Mouse (Mus musculus) telencephalon, adult 2 months (tissue): ENCODE results near the gene Wdfy4.

Source experiments
- DNase-seq: peaks from one replicate; pipeline ENCODE4 v3.0.0-alpha.2; 2011; ENCODE audit warnings: low read depth, low spot score

Wdfy4 gene

DNA sequence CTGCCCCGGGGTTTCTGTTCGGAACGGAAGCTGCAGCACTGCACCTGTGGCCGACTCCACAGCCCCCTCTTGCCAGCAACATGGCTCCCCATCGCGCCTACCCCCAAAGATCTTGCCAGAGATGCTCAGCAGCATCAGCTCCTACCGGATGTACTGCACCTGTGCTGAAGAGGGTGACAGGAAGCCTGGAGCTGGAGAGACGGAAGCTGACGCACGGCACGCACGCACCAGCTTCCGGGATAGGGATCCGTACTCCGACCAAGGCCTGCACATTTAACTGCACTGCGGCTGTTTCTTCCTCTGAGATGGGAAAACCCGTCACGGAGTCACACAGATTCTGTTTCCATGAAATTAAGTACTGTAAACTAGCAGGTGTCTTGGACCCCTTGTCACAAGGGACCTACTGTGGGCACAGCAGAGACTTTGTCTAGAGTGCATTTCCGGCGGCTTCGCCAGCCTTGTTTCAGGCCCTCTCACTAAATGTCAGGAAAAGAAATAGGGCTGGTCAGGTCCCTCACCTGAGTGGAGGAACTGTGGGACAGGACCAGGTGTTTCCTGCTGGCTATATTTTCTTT lies 4.6 kb upstream of the Wdfy4 start:
- DNase-seq: no peak

DNA sequence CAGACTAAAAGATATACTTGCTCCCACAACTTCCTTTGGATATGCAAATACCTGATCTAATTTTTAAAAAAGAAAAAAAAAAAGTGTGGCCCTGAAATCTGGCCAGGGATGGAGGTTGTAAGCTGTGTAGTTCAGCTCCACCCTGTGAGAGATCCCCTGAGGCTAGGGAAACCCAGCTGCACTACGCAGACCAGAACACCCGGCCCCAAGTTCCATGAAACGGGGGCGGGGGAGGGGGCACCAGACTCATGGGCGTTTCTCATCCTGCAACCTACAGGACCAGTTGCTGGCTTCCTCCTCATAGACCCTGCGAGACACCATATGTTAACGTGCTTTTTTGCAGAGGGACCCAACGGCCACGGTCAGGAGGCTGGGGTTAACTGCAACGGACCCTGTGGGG lies 3.9 kb upstream of the Wdfy4 start:
- no peak for DNase-seq

DNA sequence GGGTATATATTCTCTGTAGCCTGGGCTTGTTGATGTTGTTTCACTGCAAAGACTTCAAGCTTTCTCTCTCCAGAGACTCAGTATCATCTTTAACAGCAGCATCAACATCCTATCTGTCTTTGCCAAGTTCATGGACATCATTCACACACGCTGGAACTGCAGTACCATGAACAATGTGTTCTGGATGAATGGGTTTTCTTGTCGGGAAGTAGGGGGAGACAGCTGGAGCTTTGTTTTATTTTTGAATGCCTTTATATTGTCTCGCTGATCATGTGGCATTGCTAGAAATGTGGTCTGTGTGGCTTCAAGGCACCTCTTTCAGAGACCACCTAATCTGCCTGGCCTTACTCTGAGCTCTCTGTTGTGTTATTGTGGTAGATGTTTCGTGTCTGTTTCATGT lies 1.9 kb upstream of the Wdfy4 start:
- DNase-seq: peak; percentile 61

DNA sequence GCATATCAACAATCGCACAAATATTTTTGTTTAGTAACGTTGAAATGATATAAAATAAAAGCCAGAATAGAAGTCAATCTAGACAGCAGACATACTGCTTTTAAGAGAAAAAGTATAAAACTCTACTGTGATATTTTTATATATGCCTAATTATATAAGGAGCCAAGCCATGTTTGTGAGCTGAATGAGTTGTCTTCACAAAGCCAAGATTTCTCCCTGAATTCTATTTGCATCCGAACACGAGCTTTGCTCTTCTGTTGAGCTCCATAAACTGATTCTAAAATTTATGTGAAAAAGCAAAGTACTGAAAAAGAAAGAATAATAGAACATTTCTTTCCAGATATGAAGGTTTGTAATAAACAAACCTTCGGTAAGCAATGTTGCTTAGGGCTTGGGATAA lies 5.2 kb downstream of the Wdfy4 start:
- peak; percentile 50 for DNase-seq

DNA sequence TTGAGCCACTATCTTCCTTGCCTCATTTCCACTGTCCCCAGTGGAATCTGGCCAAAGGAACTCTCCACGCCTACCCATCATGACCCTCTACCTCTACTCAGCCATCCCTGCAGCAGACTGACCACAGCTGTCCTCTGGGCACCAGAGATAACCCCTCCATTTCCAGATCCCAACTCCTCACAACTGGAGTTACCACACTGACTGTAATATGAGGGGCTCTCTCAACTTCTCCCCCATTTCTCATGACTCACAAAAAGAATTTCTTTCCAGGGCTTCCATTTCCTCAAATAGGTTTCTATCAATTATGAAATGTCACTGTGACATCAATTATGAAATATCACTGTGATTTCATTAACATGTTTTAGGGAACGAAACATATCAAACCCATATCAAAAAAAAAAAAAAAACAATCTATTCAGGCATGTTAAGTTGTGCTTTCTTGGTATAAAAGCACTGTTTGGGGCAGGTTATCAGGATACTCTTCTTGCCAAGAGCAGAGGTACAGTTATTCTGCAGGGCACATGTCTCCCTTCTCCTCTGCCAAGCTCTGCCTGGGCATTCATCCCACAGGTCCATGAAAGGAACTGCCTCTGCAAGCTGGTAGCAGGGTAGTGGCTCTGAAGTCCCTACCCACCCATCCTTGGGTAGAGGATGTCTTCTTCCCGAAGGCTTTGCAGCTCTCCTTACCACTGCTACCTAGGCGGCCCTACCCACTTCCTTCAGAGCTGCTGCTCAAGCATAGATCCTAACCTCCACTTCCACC lies 10.1 kb downstream of the Wdfy4 start:
- DNase-seq: no peak

DNA sequence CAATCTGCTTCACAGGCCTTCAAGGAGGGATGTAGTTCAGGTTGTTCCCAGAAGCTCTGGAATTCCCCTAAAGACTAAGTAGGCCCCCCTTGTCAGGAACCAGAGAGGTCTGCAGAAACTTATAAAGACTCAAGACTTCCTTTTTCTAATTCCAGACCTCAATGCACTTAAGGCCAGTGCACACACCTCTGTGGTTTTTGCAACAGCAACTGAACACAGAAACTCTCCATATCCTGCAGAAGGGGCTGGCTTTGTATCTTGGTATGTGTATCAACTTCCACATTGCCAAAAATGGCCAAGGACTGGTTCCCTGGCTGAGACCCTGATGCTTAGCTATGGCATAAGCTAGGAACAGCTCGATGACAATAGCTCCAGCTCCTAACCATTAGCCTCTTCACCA lies 13.4 kb downstream of the Wdfy4 start:
- DNase-seq: no peak

DNA sequence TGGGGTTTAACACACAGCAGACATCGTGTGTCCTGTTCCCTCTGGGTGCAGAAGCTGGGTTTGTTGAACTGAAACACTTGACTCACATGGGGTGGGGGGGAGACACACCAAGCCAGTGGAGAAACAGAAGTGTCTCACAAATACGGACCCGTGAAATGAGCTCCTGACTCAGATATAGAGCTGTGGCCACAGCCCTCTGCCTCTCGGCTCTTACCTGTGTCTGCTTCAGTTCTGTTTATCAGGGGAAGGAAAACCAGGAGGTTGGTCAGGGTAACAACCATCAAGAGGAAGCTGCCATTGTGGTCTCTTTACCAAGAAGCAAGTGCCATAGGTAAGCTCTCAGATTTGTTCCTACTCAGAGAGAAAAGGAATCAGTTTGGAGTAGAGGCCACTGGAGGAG lies 16.6 kb downstream of the Wdfy4 start:
- no peak for DNase-seq

DNA sequence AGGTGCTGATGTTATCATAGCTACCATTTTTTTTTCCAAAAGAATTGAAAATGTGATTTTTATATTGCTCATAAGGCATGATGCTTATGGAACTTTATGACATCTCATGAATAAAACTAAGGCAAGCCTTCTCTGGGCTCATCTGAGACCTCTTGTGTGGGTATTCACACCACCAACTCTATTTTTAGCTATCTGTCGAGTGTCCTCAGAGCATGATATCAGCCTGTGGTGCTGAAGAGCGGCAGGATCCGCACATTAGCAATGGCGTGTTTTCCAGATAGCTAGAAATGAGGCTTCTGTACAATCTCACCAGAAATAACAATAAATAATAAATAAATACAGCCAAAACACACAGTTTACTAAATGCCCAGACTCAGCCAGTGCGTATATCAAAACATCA lies 23.1 kb downstream of the Wdfy4 start:
- no peak for DNase-seq

DNA sequence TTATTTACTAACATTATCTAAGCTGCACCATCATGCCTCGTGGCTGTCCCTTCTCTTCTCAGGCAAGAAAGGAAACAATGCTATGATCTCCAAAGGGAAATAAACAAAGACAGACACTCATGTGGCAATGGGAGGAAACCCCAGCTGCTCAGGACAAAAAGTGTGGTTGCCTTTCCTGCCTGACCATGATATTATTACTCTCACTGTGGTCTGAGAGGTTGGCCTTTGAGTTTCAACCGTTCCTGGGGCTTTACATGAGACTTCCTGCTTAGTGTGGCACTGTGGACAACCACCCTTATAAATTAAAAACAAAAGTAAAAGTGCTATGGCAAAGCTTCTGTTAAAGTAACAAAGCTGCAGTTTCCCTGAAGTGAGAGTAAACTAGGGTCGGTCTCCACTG lies 27.0 kb downstream of the Wdfy4 start:
- no peak for DNase-seq

DNA sequence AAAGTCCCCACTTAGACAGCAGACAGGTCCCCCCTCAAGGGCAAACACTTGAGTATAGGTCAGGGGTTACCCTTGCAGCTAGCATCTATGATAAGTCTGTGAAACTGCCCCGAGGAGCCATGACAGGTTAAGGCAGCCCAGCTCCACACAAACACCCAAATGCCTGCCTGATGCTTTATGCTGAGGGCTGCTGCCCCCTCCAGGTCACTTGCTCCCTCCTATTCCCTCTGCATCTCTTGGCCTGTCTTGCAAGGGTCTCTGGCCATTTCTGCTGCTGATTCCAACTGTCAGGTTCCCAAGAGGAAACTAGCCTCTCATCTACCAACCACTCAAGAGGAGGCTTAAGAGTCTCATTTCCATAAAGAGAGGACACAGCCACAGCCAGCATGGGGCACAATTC lies 32.4 kb downstream of the Wdfy4 start:
- no peak for DNase-seq

DNA sequence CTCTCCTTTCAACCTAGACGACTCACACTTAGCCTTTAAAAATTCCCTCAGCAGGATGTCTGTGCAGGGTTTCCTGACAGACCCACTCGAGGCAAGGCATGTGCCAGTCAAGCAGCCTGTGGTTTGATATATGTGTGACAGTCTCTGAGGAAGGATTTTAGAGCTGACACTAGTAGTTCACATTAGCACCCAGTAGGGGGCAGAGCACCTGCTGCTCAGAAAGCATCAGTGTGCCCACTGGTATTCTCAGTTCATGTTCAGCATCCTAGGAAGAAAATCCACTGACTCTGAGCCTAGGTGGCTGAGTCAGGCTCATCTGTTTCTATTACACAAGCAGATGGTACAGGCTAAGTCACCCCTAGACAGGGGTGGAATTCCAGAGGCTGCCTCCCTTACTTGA lies 39.0 kb downstream of the Wdfy4 start:
- no peak for DNase-seq

DNA sequence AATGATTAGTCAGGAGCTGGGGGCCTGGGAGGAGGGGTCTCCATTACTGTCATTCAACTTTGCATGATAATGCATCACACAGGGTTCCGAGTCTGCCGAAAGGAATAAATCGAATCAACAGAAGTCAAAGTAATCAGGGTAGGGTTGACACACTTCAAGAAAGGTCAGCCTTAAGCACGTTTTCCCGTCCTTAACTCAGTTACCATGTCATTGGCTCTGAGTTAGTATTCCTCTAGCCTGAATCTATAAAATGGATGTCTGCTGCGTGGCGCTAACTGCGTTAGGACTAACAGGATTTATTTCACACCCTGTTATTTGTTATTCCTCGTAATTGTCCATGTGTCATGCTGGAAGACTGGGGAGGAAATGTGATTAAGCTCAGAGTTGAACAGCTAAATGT lies 48.5 kb downstream of the Wdfy4 start:
- no peak for DNase-seq

DNA sequence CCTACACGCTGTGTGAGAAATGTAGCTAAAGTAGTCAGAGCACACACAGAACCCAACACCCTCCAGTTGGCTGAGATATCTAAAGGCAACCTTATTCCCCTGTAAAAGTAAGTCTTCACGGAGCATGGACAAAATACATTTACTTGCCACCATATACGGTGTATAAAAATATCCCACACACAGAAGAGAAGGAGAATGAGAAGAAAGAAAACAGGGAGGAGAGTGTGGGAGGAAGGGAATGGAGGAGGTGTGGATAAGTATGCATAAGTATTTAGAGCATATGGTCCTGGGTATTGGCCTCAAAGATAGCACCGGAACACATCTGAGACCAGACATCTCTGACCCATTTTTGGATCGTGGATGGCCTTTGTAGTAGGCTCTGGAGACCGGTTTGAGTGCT lies 50.1 kb downstream of the Wdfy4 start:
- DNase-seq: peak; percentile 41

DNA sequence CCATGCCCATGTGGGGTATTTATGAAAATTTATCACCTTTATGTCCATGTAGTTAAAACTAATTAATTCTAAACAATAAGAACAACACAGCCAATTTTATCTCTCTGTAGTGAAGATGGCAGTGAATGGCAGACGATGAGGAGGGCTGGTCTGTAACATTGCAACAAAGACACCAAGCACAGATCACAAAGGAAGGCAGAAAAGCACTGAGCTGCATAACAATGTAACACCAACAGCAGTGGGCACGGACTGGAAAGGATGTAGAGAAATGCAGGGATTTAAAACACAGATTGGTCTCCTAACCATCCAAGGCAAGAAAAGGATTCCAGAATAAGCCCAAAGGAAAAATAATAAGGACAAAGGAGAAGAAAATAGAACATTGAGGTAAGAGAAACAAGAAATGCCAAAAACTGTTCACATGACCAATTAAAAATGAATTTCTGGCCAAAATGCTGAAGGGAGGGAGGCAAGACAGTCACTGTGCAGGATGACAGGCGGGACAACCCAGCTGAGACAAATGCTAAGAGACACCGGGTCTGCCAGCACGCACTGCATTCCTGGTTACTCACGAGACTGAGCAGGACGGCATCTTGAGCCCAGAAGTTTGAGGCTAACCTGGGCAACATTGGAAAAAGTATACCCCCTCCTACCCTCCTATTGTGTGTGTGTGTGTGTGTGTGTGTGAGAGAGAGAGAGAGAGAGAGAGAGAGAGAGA lies 54.1 kb downstream of the Wdfy4 start:
- no peak for DNase-seq

DNA sequence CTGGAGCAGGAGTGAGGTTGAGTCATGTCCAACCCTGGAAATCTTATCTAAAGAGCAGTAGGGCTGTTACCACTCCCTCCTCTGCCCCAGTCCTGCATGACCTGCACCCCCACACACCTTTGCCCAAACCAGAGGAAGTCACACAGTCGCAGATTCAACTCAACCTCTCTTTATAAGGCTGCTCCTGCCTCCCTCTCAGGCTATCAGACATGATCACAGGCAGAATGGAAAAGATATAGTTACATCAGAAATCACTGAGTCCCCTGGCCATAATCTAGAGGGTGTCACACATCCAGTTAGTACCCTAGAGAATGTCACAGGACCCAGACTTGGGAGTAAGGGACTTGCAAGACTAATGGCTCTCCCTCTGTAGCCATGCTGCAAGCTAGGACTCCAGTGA lies 68.7 kb downstream of the Wdfy4 start:
- no peak for DNase-seq

DNA sequence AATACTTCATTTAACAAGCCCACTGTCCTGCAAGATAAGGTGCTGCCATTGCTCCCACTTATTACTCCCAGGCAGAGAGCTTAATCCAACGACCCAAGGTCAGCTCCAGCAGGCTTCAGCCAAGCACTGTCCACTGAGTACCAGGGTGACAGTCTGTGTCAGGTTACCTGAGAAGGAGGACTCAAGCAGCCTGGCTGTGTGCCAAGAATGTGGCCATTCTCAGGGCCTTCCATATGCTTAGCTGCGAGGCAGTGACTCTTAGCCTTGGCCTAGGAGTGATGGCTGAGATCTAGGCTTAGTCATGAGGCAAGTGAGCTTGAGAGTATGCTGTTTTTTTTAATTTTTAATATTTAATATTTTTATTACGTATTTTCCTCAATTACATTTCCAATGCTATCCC lies 80.5 kb downstream of the Wdfy4 start:
- no peak for DNase-seq

DNA sequence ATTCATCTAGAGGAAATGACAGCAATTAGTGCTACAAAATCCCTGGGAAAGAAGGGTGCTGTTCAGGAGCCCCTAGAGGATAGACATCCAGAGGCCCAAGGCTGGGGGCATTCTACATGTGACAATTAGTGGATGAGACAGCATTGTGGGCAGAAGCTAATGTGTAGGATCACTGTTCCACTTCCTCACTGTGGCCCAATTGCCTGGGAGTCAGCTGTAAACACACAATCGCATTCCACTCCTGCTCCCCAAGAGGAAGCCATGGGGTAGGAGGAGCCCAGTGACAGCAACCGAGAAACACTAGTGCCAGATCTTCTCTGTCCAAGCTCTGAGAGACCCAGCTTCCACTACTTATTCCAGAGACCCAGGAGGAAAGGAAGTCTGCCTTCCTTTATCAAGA lies 83.7 kb downstream of the Wdfy4 start:
- no peak for DNase-seq

DNA sequence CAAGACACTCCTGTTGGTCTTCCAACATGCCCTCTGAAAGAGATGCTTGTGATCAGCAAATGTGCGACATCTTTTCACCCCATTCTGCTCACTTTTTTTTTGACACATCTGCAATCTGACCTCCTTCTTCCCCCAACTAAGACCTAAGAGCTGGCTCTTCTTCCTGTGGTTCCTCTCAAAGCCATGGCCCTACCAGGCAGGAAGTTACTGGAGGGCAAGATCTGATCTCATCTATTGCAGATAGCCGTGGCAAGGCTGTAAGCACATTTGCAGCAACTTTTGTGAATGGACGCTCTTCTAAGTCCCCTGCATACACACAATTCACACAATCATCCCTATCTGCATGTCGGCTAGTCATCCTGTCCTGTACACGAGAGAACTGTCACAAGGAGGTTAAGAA lies 85.4 kb downstream of the Wdfy4 start:
- no peak for DNase-seq

DNA sequence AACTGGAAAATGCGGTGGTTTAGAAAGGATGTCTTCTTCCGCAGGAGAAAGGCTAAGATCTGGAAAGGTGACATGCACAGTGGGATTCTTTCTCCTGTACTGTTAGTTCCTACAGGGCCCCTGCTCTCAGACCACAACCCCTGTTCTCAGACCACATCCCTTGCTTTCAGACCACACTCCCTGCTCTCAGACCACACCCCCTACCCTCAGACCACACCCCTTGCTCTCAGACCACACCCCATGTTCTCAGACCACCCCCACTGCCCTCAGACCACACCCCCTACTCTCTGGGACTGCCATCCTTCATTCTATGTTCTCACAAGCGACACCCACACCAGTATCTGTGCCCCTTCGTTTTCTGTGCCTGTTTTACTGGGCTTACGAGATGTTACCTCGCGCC lies 86.2 kb downstream of the Wdfy4 start:
- no peak for DNase-seq

DNA sequence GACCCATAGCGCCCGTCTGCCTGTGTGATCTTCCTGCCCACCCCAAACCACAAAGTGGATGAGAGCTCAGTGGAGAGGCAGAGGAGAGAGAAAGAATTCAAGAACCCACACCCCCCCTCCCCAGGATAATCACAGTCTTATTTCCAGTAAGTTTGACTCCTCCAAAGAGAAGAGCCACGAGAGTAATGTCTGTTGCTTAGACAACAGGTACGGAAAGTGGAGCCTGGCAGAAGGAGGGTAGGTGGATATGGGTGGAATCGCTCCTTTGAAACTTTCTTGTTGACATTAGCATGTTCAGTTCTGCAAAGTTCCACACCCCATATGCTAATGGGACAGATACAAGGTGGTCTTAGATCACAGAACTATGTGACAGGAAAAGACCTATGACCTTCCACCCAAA lies 88.8 kb downstream of the Wdfy4 start:
- DNase-seq: peak; percentile 28

DNA sequence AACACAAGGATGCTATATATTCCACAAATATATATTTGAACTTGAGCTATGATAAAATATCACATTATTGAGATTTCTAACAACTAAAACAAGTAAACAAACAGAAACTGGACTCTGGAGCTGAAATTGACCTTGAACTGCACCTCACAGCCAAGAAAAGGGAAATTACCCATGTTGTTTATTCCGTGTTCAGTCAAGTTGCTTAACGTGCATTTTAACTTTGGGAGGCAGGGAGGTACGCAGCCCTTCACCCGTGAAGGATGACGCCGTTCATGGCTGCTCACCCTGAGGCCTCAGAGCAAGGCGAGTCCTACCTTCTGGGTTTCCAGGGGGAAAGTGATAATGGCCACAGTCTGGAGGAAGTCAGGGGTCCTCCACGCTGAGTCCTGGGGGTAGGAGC lies 102.0 kb downstream of the Wdfy4 start:
- DNase-seq: no peak

DNA sequence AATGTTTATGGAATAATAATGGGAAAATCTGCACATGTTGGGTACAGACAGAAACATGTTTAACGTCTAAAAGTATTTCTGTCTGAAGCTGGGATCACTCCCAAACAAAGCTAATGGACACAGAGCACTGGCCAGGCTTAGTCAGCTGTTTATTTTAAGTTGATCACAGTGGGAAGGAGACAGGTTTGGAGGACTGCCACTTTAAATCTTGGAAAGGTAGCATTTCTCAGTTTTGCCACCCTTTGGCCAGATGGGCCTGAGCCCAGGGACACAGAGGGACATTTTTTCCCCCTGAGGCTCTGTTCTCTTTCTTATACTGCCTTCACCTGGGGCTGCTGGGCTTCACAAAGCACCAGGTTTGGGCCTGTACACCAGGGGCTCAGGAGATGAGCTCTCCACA lies 103.0 kb downstream of the Wdfy4 start:
- no peak for DNase-seq

DNA sequence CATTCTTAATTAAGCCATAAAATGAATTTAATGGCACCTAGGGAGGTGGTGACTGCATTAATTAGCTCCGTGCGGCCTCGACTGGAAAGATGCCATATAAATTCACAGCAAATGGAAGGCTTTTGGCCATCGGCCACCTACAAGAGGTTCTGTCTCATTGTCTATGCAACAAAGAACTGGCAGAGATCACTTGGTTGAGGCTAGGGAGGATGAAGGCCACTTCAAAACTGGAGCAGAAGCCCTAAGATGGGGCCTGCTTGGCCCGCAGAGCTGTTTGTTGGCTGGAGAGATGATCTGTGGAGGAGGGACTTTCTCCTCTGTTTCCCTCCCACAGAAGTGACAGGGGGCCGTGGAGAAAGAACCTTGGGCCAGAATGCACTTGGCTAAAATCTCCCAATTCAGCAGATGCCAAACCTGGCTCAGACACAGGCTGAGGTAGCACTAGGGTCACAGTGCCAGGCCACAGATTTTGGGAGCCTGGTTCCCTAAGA lies 103.9 kb downstream of the Wdfy4 start:
- DNase-seq: no peak
